Mouse (Mus musculus) heart, embryonic 16.5 days (tissue): ENCODE measurements around the gene Peak1. TPM values are rescaled to one million over a fixed set of nuclear protein-coding genes. Genes with fewer than 3 reads are reported as not detected.

Experiments
- ATAC-seq: fragments of 200-750 bp; cut with Nextera tagmentation; replicated peaks from 2 replicates; pipeline ENCODE4 v1.8.0; 2017; ENCODE audit warnings: moderate number of reproducible peaks; ENCODE audit not compliant: insufficient read depth, low FRiP score; ENCODE audit errors: extremely low read depth
- H3K27ac ChIP-seq: fragments of 300-500 bp; sonication (generic); 2 replicates; pipeline ENCODE4 v1.5.1; 2014; ENCODE audit warnings: mild to moderate bottlenecking, low read length, control low read depth, moderate library complexity
- H3K27me3 ChIP-seq: fragments of 300-500 bp; sonication (generic); 2 replicates; pipeline ENCODE4 v1.6.1; 2014; ENCODE audit warnings: low read length, mixed read lengths; ENCODE audit not compliant: control insufficient read depth, insufficient read depth
- H3K36me3 ChIP-seq: fragments of 300-500 bp; sonication (generic); 2 replicates; pipeline ENCODE4 v1.6.1; 2014; ENCODE audit not compliant: control insufficient read depth, insufficient read depth
- H3K4me1 ChIP-seq: fragments of 300-500 bp; sonication (generic); 2 replicates; pipeline ENCODE4 v1.6.1; 2014; ENCODE audit warnings: low read length, mixed read lengths; ENCODE audit not compliant: control insufficient read depth, insufficient read depth
- H3K4me2 ChIP-seq: fragments of 300-500 bp; sonication (generic); 2 replicates; pipeline ENCODE4 v1.6.1; 2014; ENCODE audit warnings: low read depth, mild to moderate bottlenecking, control low read depth, low read length
- H3K4me3 ChIP-seq: fragments of 300-500 bp; sonication (generic); 2 replicates; pipeline ENCODE4 v1.5.1; 2014; ENCODE audit warnings: mild to moderate bottlenecking, control low read depth, low read length
- H3K9ac ChIP-seq: fragments of 300-500 bp; sonication (generic); 2 replicates; pipeline ENCODE4 v1.6.1; 2014; ENCODE audit warnings: low read length, control low read depth
- H3K9me3 ChIP-seq: fragments of 300-500 bp; sonication (generic); replicated peaks from 2 replicates; pipeline ENCODE4 v1.6.1; 2016; ENCODE audit warnings: low read length; ENCODE audit not compliant: control insufficient read depth
- WGBS: fragments of 180-500 bp; shearing (Covaris S2); extraction: QIAGEN DNeasy Blood & Tissue Kit; methylation state at CpG from one replicate; pipeline ENCODE4 v1.1.7; 2014; 5-methylcytosine and 5-hydroxymethylcytosine counted together
- polyA plus RNA-seq: library from polyadenylated mRNA; unstranded; fragments of >200 nt; fragmentation: Nextera tagmentation; extraction: Ambion mirVana; gene quantifications from 2 replicates; pipeline ENCODE4 v1.2.1, GENCODE M21; 2015

Gene Peak1
- polyA plus RNA-seq, 1 experiment from 2014 or later: 12.8 TPM

GRCm38 (mm10) chr9:56339426-56340195, 78.3 kb downstream of the Peak1 start:
- Histone ChIP-seq H3K27ac (peak overlapping the region; percentile 84), H3K36me3 (no peaks in the 10 kb centered on the region), H3K4me2 (no peak overlapping the region), H3K9me3 (no peaks in the 10 kb centered on the region), H3K9ac (no peak overlapping the region), H3K4me1 (peaks cover 7% of the 10 kb centered on the region), H3K4me3 (no peak overlapping the region), H3K27me3 (no peaks in the 10 kb centered on the region)
- no peak for ATAC-seq
- 13% methylated on average over 1 of the region's 1 CpGs for WGBS

- WGBS: 86% methylated on average over 12 of the region's 12 CpGs
- Histone ChIP-seq H3K27me3 (no peaks in the 10 kb centered on the region), H3K27ac (no peak overlapping the region), H3K4me2 (no peak overlapping the region), H3K4me3 (no peak overlapping the region), H3K4me1 (peaks cover 5% of the 10 kb centered on the region; the same call in 1 of the 2 replicates), H3K9me3 (no peaks in the 10 kb centered on the region), H3K36me3 (no peaks in the 10 kb centered on the region), H3K9ac (no peak overlapping the region)
- ATAC-seq: no peak
Observed at GRCm38 (mm10) chr9:56334363-56334762, 83.5 kb downstream of the Peak1 start.

DNA sequence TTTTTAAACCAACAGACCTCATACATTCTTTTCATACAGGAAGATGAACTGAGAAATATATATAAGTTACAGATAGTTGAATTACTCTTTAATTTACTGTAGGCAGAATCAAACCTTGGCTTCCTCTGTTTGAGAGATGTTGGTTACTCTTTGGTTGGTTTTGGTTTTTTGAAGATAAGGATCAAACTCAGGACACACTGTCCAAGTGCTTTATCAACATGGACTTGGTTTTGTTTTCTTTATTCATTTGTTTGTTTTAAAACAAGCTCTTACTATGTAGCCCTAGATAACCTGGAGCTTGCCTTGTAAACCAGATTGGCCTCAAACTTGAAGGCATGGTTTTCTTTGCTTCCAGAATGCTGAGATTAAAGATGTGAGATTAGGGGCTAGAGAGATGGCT, 85.1 kb downstream of the Peak1 start:
- Histone ChIP-seq H3K4me2 (no peak overlapping the region), H3K9me3 (no peaks in the 10 kb centered on the region), H3K9ac (no peak overlapping the region), H3K4me3 (no peak overlapping the region), H3K4me1 (peaks cover 6% of the 10 kb centered on the region), H3K27ac (no peak overlapping the region), H3K27me3 (no peaks in the 10 kb centered on the region), H3K36me3 (no peaks in the 10 kb centered on the region)
- ATAC-seq: no peak

GRCm38 (mm10) chr9:56326511-56327005, 91.3 kb downstream of the Peak1 start:
- Histone ChIP-seq H3K9me3 (no peaks in the 10 kb centered on the region), H3K27me3 (no peaks in the 10 kb centered on the region), H3K4me3 (no peak overlapping the region), H3K36me3 (no peaks in the 10 kb centered on the region), H3K4me1 (peaks cover 22% of the 10 kb centered on the region), H3K27ac (no peak overlapping the region), H3K4me2 (no peak overlapping the region), H3K9ac (no peak overlapping the region)
- no peak for ATAC-seq
- 92% methylated on average over 8 of the region's 8 CpGs for WGBS

DNA sequence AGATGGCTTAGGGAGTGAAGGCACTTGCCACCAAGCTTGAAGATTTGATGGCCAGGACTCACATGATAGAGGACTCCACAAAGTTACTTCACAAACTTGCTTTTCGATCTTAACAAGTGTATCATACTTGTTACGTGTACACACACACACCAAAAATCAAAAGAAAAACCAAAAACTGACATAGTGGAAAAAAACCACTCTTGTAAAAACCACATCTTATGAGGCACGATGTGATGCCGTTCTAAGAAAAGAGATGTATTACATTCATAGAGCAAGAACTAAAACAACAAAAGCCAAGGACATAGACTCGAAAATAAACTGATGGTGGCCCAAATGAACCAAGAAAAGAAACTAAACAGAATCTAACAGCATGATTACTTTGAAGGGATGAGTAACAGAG, 92.1 kb downstream of the Peak1 start:
- Histone ChIP-seq H3K27ac (no peak overlapping the region), H3K27me3 (no peaks in the 10 kb centered on the region), H3K9ac (no peak overlapping the region), H3K4me1 (peaks cover 18% of the 10 kb centered on the region), H3K4me3 (no peak overlapping the region), H3K4me2 (no peak overlapping the region), H3K9me3 (no peaks in the 10 kb centered on the region), H3K36me3 (no peaks in the 10 kb centered on the region)
- WGBS: 84% methylated on average over 5 of the region's 5 CpGs
- no peak for ATAC-seq

DNA sequence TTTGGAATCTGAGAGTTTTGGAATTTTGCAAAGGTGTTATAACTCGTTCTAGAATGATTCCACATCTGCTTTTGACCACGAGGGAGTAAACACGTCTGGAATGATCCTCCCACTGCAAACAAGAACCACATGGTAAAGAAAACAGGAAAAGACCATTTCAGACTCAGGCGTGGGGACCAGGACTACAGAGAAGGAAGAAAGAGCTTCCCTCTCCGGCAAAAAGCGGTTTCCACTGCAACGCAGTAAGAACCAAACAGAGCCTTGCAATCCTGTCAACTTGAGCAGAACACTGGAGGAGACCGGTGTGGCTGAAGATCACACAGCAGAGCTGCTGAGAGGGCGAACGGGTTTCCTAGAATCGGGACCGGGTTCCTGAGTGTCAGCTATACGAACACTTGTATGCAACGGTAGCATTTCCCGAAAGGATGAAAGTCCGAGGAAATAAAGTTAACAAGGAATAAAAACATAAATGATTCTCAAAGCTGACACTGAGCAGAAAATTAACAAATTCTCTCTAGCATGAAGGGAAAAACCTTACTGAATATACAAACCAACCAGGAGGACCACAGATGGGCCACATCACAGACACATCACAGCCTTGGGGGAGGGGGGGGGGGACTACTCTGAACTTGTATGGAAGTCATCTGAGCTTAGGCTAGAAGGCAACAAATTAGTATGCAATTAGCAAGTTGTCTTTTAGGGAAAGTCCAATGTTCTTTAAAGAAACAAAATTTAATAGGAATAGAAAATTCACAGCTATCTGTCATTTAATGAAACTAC, 93.1 kb downstream of the Peak1 start:
- Histone ChIP-seq H3K4me1 (peaks cover 18% of the 10 kb centered on the region), H3K27me3 (no peaks in the 10 kb centered on the region), H3K4me2 (peak overlapping the region; percentile 41), H3K27ac (peak overlapping the region; percentile 75), H3K36me3 (no peaks in the 10 kb centered on the region), H3K9me3 (no peaks in the 10 kb centered on the region), H3K4me3 (peak overlapping the region; percentile 24), H3K9ac (peak overlapping the region; percentile 18; the same call in 1 of the 2 replicates)
- 32% methylated on average over 16 of the region's 16 CpGs for WGBS
- ATAC-seq: no peak

GRCm38 (mm10) chr9:56321291-56321690, 96.6 kb downstream of the Peak1 start:
- no peak overlapping the region for H3K4me2 ChIP-seq
- 79% methylated on average over 2 of the region's 2 CpGs for WGBS
- H3K36me3 ChIP-seq: no peaks in the 10 kb centered on the region

GRCm38 (mm10) chr9:56314326-56314725, 103.5 kb downstream of the Peak1 start:
- 86% methylated on average over 3 of the region's 3 CpGs for WGBS
- 0 out of 2 replicates have a peak, but pooled peaks cover 2% of the 10 kb centered on the region for H3K36me3 ChIP-seq
- no peaks in the 10 kb centered on the region for H3K27me3 ChIP-seq
- ATAC-seq: no peak
- no peak overlapping the region for H3K4me3 ChIP-seq
- no peak overlapping the region for H3K27ac ChIP-seq
- no peak overlapping the region for H3K9ac ChIP-seq
- no peak overlapping the region for H3K4me2 ChIP-seq
- H3K4me1 ChIP-seq: 0 out of 2 replicates have a peak, but pooled peaks cover 4% of the 10 kb centered on the region
- no peaks in the 10 kb centered on the region; the same call in 1 of the 2 replicates for H3K9me3 ChIP-seq

More at GRCm38 (mm10) chr9:56321291-56321690, 96.6 kb downstream of the Peak1 start:
- Histone ChIP-seq H3K4me3 (no peak overlapping the region), H3K27ac (no peak overlapping the region), H3K27me3 (no peaks in the 10 kb centered on the region), H3K9ac (no peak overlapping the region), H3K4me1 (peaks cover 13% of the 10 kb centered on the region), H3K9me3 (no peaks in the 10 kb centered on the region; the same call in 1 of the 2 replicates)
- no peak for ATAC-seq

- no peak overlapping the region for H3K27ac ChIP-seq
- WGBS: 64% methylated on average over 2 of the region's 2 CpGs
- no peak overlapping the region for H3K4me3 ChIP-seq
- H3K27me3 ChIP-seq: no peaks in the 10 kb centered on the region
- no peak overlapping the region for H3K4me2 ChIP-seq
- H3K36me3 ChIP-seq: no peaks in the 10 kb centered on the region
- H3K4me1 ChIP-seq: peaks cover 9% of the 10 kb centered on the region; the same call in 1 of the 2 replicates
- no peak overlapping the region for H3K9ac ChIP-seq
- no peaks in the 10 kb centered on the region for H3K9me3 ChIP-seq
- ATAC-seq: no peak
Observed at GRCm38 (mm10) chr9:56309079-56309478, 108.8 kb downstream of the Peak1 start.
